Mouse (Mus musculus) naive thymus-derived CD4-positive, alpha-beta T cell, adult 5 months (primary cell): ENCODE results near the gene Ephb4. TPM values are rescaled to one million over a fixed set of nuclear protein-coding genes. Genes with fewer than 3 reads are reported as not detected.

Experiments used
- polyA plus RNA-seq: library from polyadenylated mRNA; unstranded; fragments of 100-300 nt; shearing (Covaris generic); gene quantifications from one replicate; pipeline ENCODE4 v1.2.1, GENCODE M21; 2017

The Ephb4 gene
- not detected for polyA plus RNA-seq

GRCm38 (mm10) chr5:137349384-137350204 lies at the start of gene Ephb4:
Ephb4 (plus strand) TSS chr5:137350109.

GRCm38 (mm10) chr5:137307071-137307912 lies 42.6 kb upstream of the Ephb4 start, which contains the start of gene Srrt:
Srrt (minus strand) TSS chr5:137307674.

GRCm38 (mm10) chr5:137314193-137315083 lies 35.5 kb upstream of the Ephb4 start, which contains the start of gene Trip6:
Trip6 (minus strand) TSS chr5:137314404.

GRCm38 (mm10) chr5:137333512-137334174 lies 16.3 kb upstream of the Ephb4 start, which contains the start of gene Slc12a9:
Slc12a9 (minus strand) TSS chr5:137333597.

Other genes with a start within 250 kb of the Ephb4 start
- 8.8 TPM for gene Trim56, start 233.9 kb upstream of the Ephb4 start, polyA plus RNA-seq
- not detected for gene Muc3, start 200.8 kb upstream of the Ephb4 start, polyA plus RNA-seq
- 0.49 TPM for gene Muc3a, start 137.7 kb upstream of the Ephb4 start, polyA plus RNA-seq
- 0.70 TPM for gene Ache, start 62.6 kb upstream of the Ephb4 start, polyA plus RNA-seq
- 0.91 TPM for gene Ufsp1, start 55.5 kb upstream of the Ephb4 start, polyA plus RNA-seq
- gene Srrt, start 42.4 kb upstream of the Ephb4 start, polyA plus RNA-seq = 115 TPM
- 3.0 TPM for gene Trip6, start 35.7 kb upstream of the Ephb4 start, polyA plus RNA-seq
- 17.3 TPM for gene Slc12a9, start 16.5 kb upstream of the Ephb4 start, polyA plus RNA-seq
- gene Zan, start 127.0 kb downstream of the Ephb4 start, polyA plus RNA-seq = not detected
- 28.8 TPM for gene Pop7, start 152.4 kb downstream of the Ephb4 start, polyA plus RNA-seq
- 24.3 TPM for gene Gigyf1, start 168.4 kb downstream of the Ephb4 start, polyA plus RNA-seq
- gene Epo, start 183.1 kb downstream of the Ephb4 start, polyA plus RNA-seq = not detected
- 183 TPM for gene Gnb2, start 183.4 kb downstream of the Ephb4 start, polyA plus RNA-seq
- gene Actl6b, start 203.4 kb downstream of the Ephb4 start, polyA plus RNA-seq = not detected
- gene Tfr2, start 219.7 kb downstream of the Ephb4 start, polyA plus RNA-seq = not detected